Mouse (Mus musculus) brain, embryonic 14.5 days (tissue): ENCODE measurements at regions not wholly inside any gene's neighbourhood (a gene's known extent, or its start where the extent isn't known, plus 50 kb on each side); places are given as distances from the start of the nearest gene placed in this dataset.

Experiments
- DNase-seq: peaks from one replicate; pipeline ENCODE4 v3.0.0-alpha.2; 2011; ENCODE audit warnings: low read depth
- CTCF ChIP-seq: fragments of 200-500 bp; IDR thresholded peaks from 2 replicates; pipeline ENCODE4 v1.5.1; 2012; ENCODE audit warnings: inconsistent platforms, mild to moderate bottlenecking, moderate library complexity, borderline replicate concordance; ENCODE audit not compliant: insufficient read depth, insufficient read length; ENCODE audit errors: extremely low read depth
- POLR2A ChIP-seq: fragments of 200-500 bp; IDR thresholded peaks from 2 replicates; pipeline ENCODE4 v1.6.1; 2012; ENCODE audit warnings: mild to moderate bottlenecking, inconsistent platforms, borderline replicate concordance; ENCODE audit not compliant: poor library complexity, insufficient read depth, insufficient read length, severe bottlenecking; ENCODE audit errors: extremely low read depth

DNA sequence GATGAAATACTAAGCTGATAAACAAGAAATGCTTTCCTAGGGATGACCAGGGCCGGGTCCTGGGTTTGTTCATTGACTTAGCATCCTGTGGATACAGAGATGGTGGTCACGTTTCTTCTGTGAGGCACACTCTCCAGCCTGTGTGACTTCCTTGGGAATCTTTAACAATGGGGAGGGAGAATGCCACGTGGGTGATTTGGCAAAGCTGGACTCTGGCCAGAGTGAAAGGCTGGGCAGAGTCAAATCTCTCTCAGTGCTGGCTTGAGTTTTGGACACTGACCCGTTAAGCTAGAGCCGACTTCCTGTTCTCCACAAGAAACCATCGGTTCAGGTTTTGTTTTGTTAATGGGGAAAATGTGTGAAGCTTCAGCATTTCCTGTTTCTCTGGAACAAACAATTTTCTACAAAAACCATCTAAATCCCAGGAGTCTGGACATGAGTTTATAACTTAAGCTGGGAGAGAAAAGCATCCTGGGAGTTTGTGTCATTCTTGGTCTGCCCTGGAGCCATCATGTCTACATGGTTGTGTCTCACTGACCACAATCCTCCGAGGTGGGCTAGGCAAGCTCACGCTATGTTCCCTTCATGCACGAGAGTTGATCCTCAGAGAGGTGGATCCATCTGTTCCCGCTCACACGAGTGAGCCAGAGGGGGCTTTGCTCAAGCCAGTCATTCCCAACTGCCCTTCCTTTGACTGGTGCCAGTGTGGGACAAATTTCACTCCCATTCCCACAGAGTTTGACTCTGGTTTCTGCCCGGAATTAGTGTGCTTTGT, 190.0 kb downstream of the Pten start:
- TF ChIP-seq CTCF (no peak), POLR2A (no peak)

GRCm38 (mm10) chr19:32950252-32950651, 193.0 kb downstream of the Pten start:
- DNase-seq, result no peak

More for the DNA sequence above, 190.0 kb downstream of the Pten start:
- DNase-seq, result no peak

GRCm38 (mm10) chr19:32950794-32951193, 193.5 kb downstream of the Pten start:
- no peak for DNase-seq
- TF ChIP-seq CTCF (no peak), POLR2A (no peak)

More at GRCm38 (mm10) chr19:32950252-32950651, 193.0 kb downstream of the Pten start:
- TF ChIP-seq POLR2A (no peak), CTCF (no peak)

DNA sequence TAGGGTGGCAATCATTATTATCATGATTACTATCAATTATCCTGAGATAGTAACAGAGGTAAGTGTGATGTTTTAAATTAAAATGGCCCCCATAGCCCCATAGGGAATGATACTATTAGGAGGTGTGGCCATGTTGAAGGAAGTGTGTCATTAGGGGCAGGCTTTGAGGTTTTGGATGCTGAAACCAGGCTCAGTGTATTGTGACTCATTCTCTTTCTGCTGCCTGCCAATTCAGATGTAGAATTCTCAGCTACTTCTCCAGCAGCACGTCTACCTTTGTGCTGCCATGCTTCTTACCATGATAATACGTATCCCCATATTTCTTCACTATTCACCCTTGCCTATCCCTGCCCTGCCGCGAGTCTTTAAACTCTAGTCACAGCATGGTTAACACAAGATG, 195.1 kb downstream of the Pten start:
- TF ChIP-seq CTCF, result no peak
- no peak for TF ChIP-seq POLR2A
- DNase-seq, result no peak

DNA sequence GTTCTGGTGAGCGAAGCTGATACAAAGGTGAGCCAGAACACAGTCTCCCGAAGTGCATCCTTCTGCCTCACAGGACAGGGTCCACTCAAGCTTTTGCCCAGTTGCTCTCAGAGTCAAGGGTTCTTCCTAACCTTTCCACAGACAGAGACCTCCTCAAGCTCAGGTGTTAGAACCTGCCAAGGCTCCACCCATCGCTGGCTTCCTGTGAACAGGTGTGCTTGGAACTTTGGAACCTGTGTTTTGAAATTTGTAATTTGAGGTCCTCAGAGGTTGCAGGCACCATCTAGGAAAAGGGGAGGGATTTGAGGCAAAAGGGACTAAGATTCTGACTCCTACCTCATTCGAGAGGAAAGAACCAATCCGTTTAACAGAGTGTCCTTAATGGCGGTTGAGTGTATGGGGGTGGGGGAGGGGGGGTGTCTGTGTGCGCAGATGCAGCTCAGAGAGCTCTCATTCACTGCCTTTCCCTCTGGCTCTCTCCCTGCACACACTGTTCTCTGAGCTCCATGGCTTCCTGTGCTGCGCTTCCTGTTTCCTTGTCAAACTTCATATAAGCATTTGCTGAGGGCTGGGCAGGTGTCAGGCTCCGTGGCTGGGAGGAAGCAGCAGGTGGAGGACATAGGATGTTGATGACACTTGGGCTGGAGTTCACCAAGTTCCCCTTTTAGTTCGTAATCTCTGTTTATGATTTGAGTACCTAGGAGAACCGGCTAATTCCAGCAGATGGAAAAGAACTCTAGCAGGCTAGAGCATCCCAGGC, 195.8 kb downstream of the Pten start:
- TF ChIP-seq POLR2A (no peak), CTCF (no peak)
- DNase-seq, result no peak

DNA sequence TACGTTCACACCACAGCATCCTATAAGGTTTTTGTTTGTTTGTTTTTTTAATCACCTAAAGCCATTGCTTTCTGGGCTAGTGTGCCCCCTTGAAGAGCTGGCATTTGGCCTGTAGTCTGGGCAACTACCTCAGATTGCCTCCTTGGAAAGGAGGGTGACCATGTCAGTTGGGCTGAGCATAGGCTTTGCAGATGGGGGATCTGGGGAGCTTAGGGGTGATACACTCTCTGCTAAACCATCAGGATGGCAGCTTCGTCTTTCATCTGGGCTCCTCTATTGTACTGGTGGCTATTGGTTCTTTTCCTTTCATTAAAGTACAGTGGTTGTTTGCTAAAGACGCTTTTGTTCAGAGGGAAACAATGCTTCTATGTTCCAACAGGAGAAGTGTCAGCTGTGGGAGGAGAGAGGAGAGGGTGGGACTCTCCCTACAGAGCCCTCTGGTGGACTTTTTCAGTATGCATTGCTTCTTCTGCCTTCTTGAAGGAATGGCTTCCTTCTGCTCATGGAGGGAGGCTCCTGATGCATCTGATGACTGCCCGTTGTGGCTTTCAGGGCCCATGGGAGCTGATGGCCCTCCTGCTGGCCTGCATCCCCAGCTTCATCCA, 196.8 kb downstream of the Pten start:
- TF ChIP-seq CTCF (peak; percentile 53), POLR2A (no peak)

GRCm38 (mm10) chr19:32954942-32955341, 197.6 kb downstream of the Pten start:
- no peak for DNase-seq
- TF ChIP-seq POLR2A (no peak), CTCF (no peak)

More for the DNA sequence above, 196.8 kb downstream of the Pten start:
- DNase-seq, result peak; percentile 54

- TF ChIP-seq CTCF (no peak), POLR2A (no peak)
- peak; percentile 12 for DNase-seq
These were observed 199.0 kb downstream of the Pten start for GRCm38 (mm10) chr19:32956143-32956915.

- no peak for DNase-seq
- TF ChIP-seq CTCF, result no peak
- TF ChIP-seq POLR2A, result no peak
These were observed 199.7 kb downstream of the Pten start for GRCm38 (mm10) chr19:32956916-32957558.

GRCm38 (mm10) chr19:32958276-32958675, 201.0 kb downstream of the Pten start:
- no peak for DNase-seq
- TF ChIP-seq CTCF, result no peak
- TF ChIP-seq POLR2A, result no peak
